Mouse (Mus musculus): ENCODE measurements around the gene Kmt2c. TPM values are rescaled to one million over a fixed set of nuclear protein-coding genes. Genes with fewer than 3 reads are reported as not detected.

The Kmt2c gene
- polyA plus RNA-seq, 1 experiment = 0.60 TPM

DNA sequence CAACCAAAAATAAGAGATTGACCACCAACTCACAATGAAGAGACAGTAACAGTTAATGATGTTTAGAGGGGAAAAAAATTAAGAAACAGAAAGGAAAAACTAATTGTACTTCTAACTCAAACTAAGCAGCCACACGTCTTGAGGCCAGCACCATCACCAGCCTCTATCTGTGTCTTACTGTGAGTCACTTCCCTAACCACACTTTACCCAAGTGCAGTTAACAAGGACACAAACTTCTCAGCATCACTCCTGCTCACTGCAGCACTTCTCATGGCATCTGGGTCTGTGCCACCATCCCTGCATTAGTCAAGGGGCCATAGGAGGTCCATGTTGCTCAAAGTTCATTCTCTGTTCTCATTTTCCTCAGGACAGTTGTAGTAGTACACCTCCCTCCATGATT is 131.5 kb downstream of the Kmt2c start:
- H3K4me1 ChIP-seq (ENCODE audit: control insufficient read depth) = no peaks in the 10 kb centered on the region
- H3K4me3 ChIP-seq (replicated peaks) = no peak overlapping the region
- TF ChIP-seq GATA1 (IDR thresholded peaks at IDR 0.05; ENCODE audit: low read length) = no peak
- no peak for TF ChIP-seq TAL1 (IDR thresholded peaks at IDR 0.05; ENCODE audit: low read length)
- H3K27me3 ChIP-seq (ENCODE audit: control insufficient read depth) = no peaks in the 10 kb centered on the region
- no peaks in the 10 kb centered on the region for H3K9me3 ChIP-seq (ENCODE audit: control insufficient read depth, low read length)
- peaks cover 36% of the 10 kb centered on the region for H3K36me3 ChIP-seq (ENCODE audit: control insufficient read depth)

GRCm38 (mm10) chr5:25353509-25353908 is 145.1 kb downstream of the Kmt2c start:
- Histone ChIP-seq H3K36me3 (ENCODE audit: control insufficient read depth) (peaks cover 54% of the 10 kb centered on the region), H3K27me3 (ENCODE audit: control insufficient read depth) (no peaks in the 10 kb centered on the region), H3K9me3 (ENCODE audit: control insufficient read depth, low read length) (no peaks in the 10 kb centered on the region), H3K4me1 (ENCODE audit: control insufficient read depth) (no peaks in the 10 kb centered on the region), H3K4me3 (replicated peaks) (no peak overlapping the region)
- TF ChIP-seq TAL1 (IDR thresholded peaks at IDR 0.05; ENCODE audit: low read length) = no peak
- TF ChIP-seq GATA1 (IDR thresholded peaks at IDR 0.05; ENCODE audit: low read length) = no peak

DNA sequence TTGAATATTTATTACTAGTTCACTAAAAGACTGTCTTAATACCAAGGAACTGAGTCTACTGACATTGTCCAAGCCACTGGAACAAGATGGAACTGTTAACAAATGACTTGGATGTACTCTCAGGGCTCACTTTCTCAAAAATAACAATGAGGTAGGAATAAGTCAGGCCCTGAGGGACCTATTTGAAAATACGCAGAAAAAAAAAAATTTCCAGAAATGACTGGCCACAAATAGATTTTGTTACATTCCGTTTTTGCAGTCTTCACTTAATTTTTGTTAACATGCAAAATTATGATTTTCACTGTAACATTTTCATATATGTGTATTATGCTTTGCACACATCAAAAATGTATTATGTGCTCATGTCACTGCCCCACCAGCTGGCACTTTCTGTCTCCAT is 167.3 kb downstream of the Kmt2c start:
- H3K9me3 ChIP-seq (ENCODE audit: control insufficient read depth, low read length) = no peaks in the 10 kb centered on the region
- H3K36me3 ChIP-seq (ENCODE audit: control insufficient read depth) = peaks cover 36% of the 10 kb centered on the region
- no peak overlapping the region for H3K4me3 ChIP-seq (replicated peaks)
- no peaks in the 10 kb centered on the region for H3K27me3 ChIP-seq (ENCODE audit: control insufficient read depth)
- no peak for TF ChIP-seq GATA1 (IDR thresholded peaks at IDR 0.05; ENCODE audit: low read length)
- no peak for TF ChIP-seq TAL1 (IDR thresholded peaks at IDR 0.05; ENCODE audit: low read length)
- H3K4me1 ChIP-seq (ENCODE audit: control insufficient read depth) = no peaks in the 10 kb centered on the region

- TF ChIP-seq TAL1 (IDR thresholded peaks at IDR 0.05; ENCODE audit: low read length) (no peak), GATA1 (IDR thresholded peaks at IDR 0.05; ENCODE audit: low read length) (no peak)
- Histone ChIP-seq H3K27me3 (ENCODE audit: control insufficient read depth) (no peaks in the 10 kb centered on the region), H3K4me3 (replicated peaks) (no peak overlapping the region), H3K4me1 (ENCODE audit: control insufficient read depth) (peaks cover 8% of the 10 kb centered on the region), H3K9me3 (ENCODE audit: control insufficient read depth, low read length) (no peaks in the 10 kb centered on the region), H3K36me3 (ENCODE audit: control insufficient read depth) (peaks cover 81% of the 10 kb centered on the region)
These were observed 184.7 kb downstream of the Kmt2c start for GRCm38 (mm10) chr5:25313881-25314280.

DNA sequence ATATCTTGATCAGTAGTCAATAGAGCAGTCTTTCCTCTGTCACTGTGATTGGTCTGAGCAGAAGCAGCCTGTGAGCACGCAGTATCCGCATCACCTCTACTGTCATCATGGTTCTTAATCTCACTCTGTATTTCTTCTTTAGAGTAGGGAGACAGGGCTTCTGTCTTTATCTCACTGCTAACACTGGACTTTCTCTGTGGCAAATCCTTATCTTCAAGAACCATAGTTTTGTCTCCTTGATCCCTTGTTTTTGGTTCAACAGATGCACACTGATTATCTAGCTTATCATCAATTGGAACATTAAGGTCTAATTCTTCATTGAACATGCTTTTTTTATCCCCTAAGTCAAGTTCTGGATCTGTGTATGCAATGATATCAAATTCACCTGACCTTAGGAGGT is 188.4 kb downstream of the Kmt2c start:
- no peak overlapping the region for H3K4me3 ChIP-seq (replicated peaks)
- TF ChIP-seq GATA1 (IDR thresholded peaks at IDR 0.05; ENCODE audit: low read length) (no peak), TAL1 (IDR thresholded peaks at IDR 0.05; ENCODE audit: low read length) (no peak)
- peaks cover 8% of the 10 kb centered on the region for H3K4me1 ChIP-seq (ENCODE audit: control insufficient read depth)
- no peaks in the 10 kb centered on the region for H3K9me3 ChIP-seq (ENCODE audit: control insufficient read depth, low read length)
- H3K27me3 ChIP-seq (ENCODE audit: control insufficient read depth) = no peaks in the 10 kb centered on the region
- peaks cover 65% of the 10 kb centered on the region for H3K36me3 ChIP-seq (ENCODE audit: control insufficient read depth)

DNA sequence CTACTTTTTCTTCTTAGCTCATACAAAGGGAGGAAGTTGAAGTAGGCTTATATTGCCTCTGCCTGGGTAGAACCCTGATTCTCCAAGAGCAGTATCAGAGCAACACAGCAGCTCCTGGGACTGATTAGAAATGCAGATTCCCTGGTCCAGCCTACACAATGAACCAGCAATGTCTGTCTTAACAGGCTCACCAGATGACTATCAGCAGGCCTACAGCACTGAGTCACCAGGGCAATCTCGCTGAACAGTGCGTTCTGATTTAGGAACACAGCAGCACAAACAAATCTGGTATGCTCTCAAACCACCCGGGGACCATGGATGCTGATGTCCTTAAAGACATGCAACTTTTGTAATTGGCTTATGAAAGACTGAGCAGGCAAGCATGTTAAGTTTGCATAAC is 201.8 kb downstream of the Kmt2c start:
- no peaks in the 10 kb centered on the region for H3K9me3 ChIP-seq (ENCODE audit: control insufficient read depth, low read length)
- TF ChIP-seq GATA1 (IDR thresholded peaks at IDR 0.05; ENCODE audit: low read length) (no peak), TAL1 (IDR thresholded peaks at IDR 0.05; ENCODE audit: low read length) (no peak)
- H3K27me3 ChIP-seq (ENCODE audit: control insufficient read depth) = no peaks in the 10 kb centered on the region
- no peak overlapping the region for H3K4me3 ChIP-seq (replicated peaks)
- H3K36me3 ChIP-seq (ENCODE audit: control insufficient read depth) = peaks cover 79% of the 10 kb centered on the region
- no peaks in the 10 kb centered on the region for H3K4me1 ChIP-seq (ENCODE audit: control insufficient read depth)

- TF ChIP-seq GATA1 (IDR thresholded peaks at IDR 0.05; ENCODE audit: low read length) (no peak), TAL1 (IDR thresholded peaks at IDR 0.05; ENCODE audit: low read length) (no peak)
- H3K4me3 ChIP-seq (replicated peaks) = no peak overlapping the region
- H3K9me3 ChIP-seq (ENCODE audit: control insufficient read depth, low read length) = no peaks in the 10 kb centered on the region
- peaks cover 94% of the 10 kb centered on the region for H3K36me3 ChIP-seq (ENCODE audit: control insufficient read depth)
- H3K27me3 ChIP-seq (ENCODE audit: control insufficient read depth) = no peaks in the 10 kb centered on the region
- no peaks in the 10 kb centered on the region for H3K4me1 ChIP-seq (ENCODE audit: control insufficient read depth)
These were observed 214.6 kb downstream of the Kmt2c start for GRCm38 (mm10) chr5:25283988-25284387.

DNA sequence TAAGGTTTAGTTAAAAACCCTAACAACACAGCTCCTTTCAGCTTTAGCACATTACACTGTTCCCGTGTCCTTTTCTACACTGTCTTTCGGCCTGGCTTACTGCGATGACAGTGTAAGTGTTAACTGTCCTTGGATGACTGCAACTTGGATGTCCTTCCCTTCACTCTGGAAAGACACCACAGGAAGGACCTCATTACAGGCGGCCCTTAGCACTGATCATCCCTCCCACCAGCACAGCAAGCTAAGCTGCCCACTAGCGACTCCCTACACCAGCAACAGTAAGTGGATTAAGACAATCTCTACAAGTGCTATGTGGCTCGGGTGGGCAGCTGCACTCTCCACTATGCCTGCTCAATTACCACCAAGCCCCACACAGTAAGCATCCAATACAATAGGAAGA is 222.2 kb downstream of the Kmt2c start:
- no peaks in the 10 kb centered on the region for H3K27me3 ChIP-seq (ENCODE audit: control insufficient read depth)
- TF ChIP-seq GATA1 (IDR thresholded peaks at IDR 0.05; ENCODE audit: low read length) (no peak), TAL1 (IDR thresholded peaks at IDR 0.05; ENCODE audit: low read length) (no peak)
- peaks cover 85% of the 10 kb centered on the region for H3K36me3 ChIP-seq (ENCODE audit: control insufficient read depth)
- H3K9me3 ChIP-seq (ENCODE audit: control insufficient read depth, low read length) = no peaks in the 10 kb centered on the region
- no peak overlapping the region for H3K4me3 ChIP-seq (replicated peaks)
- no peaks in the 10 kb centered on the region for H3K4me1 ChIP-seq (ENCODE audit: control insufficient read depth)

- no peak for TF ChIP-seq GATA1 (IDR thresholded peaks at IDR 0.05; ENCODE audit: low read length)
These were observed 223.0 kb downstream of the Kmt2c start for GRCm38 (mm10) chr5:25275629-25276028.

GRCm38 (mm10) chr5:25268258-25268888 is 230.2 kb downstream of the Kmt2c start:
- H3K4me3 ChIP-seq (replicated peaks) = no peak overlapping the region
- no peaks in the 10 kb centered on the region for H3K4me1 ChIP-seq (ENCODE audit: control insufficient read depth)
- TF ChIP-seq TAL1 (IDR thresholded peaks at IDR 0.05; ENCODE audit: low read length) = no peak
- TF ChIP-seq GATA1 (IDR thresholded peaks at IDR 0.05; ENCODE audit: low read length) = no peak
- H3K9me3 ChIP-seq (ENCODE audit: control insufficient read depth, low read length) = no peaks in the 10 kb centered on the region
- H3K27me3 ChIP-seq (ENCODE audit: control insufficient read depth) = no peaks in the 10 kb centered on the region
- H3K36me3 ChIP-seq (ENCODE audit: control insufficient read depth) = peaks cover 34% of the 10 kb centered on the region

More at GRCm38 (mm10) chr5:25275629-25276028, 223.0 kb downstream of the Kmt2c start:
- Histone ChIP-seq H3K9me3 (ENCODE audit: control insufficient read depth, low read length) (no peaks in the 10 kb centered on the region), H3K36me3 (ENCODE audit: control insufficient read depth) (peaks cover 84% of the 10 kb centered on the region), H3K4me1 (ENCODE audit: control insufficient read depth) (no peaks in the 10 kb centered on the region), H3K27me3 (ENCODE audit: control insufficient read depth) (no peaks in the 10 kb centered on the region), H3K4me3 (replicated peaks) (no peak overlapping the region)
